Mouse (Mus musculus) megakaryocyte, embryonic 14.5 days (primary cell): Measurements from ENCODE around the gene Serpinb12.

Experiments used
- FLI1 ChIP-seq: IDR thresholded peaks from 2 replicates; pipeline ENCODE4 v1.6.1; 2012; ENCODE audit warnings: low read length, inconsistent platforms, mixed read lengths
- GATA1 ChIP-seq: IDR thresholded peaks from 3 replicates; pipeline ENCODE4 v1.6.1; 2012; ENCODE audit warnings: mixed read lengths, low read length, inconsistent platforms, borderline replicate concordance

DNA sequence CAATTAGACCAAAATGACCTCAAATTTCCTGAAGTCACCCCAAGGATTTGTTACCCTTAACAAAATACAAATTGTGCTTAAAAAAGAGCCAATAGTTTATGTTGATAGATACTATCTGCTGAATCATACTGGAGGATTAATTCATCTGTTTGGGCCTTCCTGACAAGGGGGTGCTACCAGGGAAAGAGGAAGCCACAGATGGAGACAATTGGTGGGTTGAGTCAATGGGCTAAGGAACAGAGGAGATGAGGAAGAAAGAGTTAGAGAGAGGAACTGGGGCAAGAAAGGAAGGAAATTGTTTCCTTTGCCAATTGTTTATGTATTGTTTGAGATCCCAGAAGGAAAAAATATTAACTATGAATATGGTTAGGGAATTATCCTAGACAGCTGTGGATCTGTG lies 591 bp upstream of the Serpinb12 start:
- no peak for TF ChIP-seq GATA1
- TF ChIP-seq FLI1 = no peak
